Mouse (Mus musculus) lung, adult 2 months (tissue): ENCODE data around the gene Gm21882.
"Not testable (repeated sequence)": the region's sequence is repeated elsewhere in the genome, so short reads cannot be mapped to it uniquely, and the experiment has no call there.

Source experiments
- CTCF ChIP-seq: fragments of 200-500 bp; IDR thresholded peaks from 2 replicates; pipeline ENCODE4 v1.5.1; 2011; ENCODE audit warnings: mild to moderate bottlenecking, low read length, control low read depth; ENCODE audit not compliant: insufficient read depth
- POLR2A ChIP-seq: fragments of 200-500 bp; IDR thresholded peaks from 2 replicates; pipeline ENCODE4 v1.6.1; 2011; ENCODE audit warnings: low read depth, mild to moderate bottlenecking, control low read depth, low read length, borderline replicate concordance; ENCODE audit errors: extremely low read depth

DNA sequence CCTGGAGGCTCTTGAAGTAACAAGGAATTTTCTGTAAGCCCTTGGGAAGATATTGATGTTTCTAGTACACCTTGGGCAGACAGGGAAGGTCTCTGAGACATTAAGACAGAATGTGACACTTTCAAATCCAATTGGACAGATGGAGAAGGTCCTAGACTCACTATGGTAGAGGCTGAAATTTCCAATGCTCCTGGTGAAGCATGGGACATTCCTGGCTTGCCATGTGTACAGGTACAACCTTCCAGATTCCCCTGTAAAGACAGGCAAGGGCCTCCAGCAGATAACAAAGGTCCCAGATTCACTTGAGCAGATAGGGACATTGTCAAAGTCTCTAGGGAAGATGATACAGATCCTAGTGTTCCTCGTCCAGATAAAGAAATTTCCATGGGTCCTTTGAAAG, at the start of gene Gm21882:
- TF ChIP-seq CTCF, POLR2A: not testable (repeated sequence)
